Mouse (Mus musculus): ENCODE measurements around the gene Gm10188. TPM values are rescaled to one million over a fixed set of nuclear protein-coding genes. Genes with fewer than 3 reads are reported as not detected.
A peak's percentile ranks its signal among the peaks of the same experiment; 100 is the strongest.

The Gm10188 gene
- polyA plus RNA-seq, 1 experiment from 2014 or later = not detected

DNA sequence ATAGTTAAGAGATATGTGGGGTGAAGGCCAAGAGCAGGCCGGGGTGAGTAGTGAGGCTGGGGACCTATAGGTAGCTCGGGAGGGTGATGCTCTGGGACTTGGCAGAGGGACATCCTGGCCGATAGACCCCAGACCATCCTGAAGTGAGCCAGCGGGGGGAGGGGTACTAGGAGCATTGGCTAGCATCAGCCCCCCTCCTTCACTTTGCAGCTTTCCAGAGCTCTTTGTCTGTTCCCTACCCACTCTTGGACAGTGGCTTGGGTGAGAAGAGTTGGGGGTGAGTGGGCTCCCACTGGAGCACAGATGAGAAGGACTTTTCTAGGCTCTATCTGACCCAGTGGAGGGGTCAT is 28.1 kb downstream of the Gm10188 start:
- Histone ChIP-seq H3K27ac (ENCODE audit: low read depth, low read length) (no peak overlapping the region), H3K36me3 (ENCODE audit: control insufficient read depth, insufficient read depth, low read length) (no peaks in the 10 kb centered on the region), H3K9me3 (ENCODE audit: control insufficient read depth, low read length) (no peaks in the 10 kb centered on the region), H3K27me3 (ENCODE audit: control insufficient read depth, insufficient read depth, low read length) (peaks cover 11% of the 10 kb centered on the region; the same call in 1 of the 2 replicates), H3K4me1 (ENCODE audit: control insufficient read depth, insufficient read depth, low read length) (no peaks in the 10 kb centered on the region), H3K4me3 (ENCODE audit: low read length) (no peak overlapping the region), H3K4me2 (replicated peaks; ENCODE audit: low read depth, low read length) (no peak overlapping the region), H3K9ac (ENCODE audit: low read depth, low read length) (no peak overlapping the region)
- no peak for ATAC-seq (ENCODE audit: low FRiP score, low TSS enrichment)
- 34% methylated on average over 4 of the region's 4 CpGs for WGBS

DNA sequence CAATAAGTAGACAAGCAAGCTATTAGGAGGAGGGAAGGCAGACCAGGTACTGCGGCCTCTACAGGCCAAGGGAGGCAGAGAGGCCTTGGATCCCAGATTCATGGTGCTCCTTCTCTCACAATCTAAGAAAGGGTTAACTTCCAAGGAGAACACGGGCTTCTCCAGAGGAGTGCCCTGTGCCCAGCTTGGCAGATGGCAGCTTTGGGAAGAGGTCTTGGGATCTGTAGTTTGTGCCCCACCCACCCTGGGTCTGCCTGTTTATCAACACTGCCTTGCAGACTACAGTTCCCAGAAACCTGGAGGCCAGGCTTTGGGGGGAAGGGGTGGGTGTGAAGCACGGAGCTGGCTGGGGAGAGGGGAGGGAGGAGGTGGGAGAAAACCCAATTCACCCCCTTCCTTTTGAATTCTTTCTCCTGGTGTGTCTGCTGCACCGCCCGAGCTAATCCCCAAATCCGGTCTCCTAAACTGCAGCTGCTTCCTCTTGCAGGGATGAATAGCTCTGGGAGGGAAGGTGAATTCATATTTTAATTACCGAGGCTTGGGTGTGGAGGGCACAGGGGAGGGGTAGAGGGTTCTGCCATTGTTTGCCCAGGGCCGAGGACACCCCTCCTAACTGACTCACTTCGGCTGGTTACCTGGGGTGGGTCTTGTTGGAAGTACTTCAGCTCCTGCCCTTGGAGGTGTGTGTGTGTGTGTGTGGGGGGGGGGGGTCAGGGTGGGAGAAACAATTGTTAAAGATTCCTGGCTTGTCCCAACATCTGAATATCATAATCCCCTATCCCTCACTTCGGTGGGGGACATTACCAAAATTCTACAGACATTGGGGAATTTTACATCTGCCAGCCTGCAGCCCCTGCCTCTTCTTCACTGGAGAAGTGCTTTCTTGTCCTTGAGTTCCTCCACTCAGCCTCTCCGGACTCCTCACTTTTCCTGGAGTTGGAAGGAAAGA is 28.7 kb downstream of the Gm10188 start:
- Histone ChIP-seq H3K27ac (ENCODE audit: low read depth, low read length) (no peak overlapping the region), H3K9me3 (ENCODE audit: control insufficient read depth, low read length) (no peaks in the 10 kb centered on the region), H3K36me3 (ENCODE audit: control insufficient read depth, insufficient read depth, low read length) (no peaks in the 10 kb centered on the region), H3K4me2 (replicated peaks; ENCODE audit: low read depth, low read length) (no peak overlapping the region), H3K9ac (ENCODE audit: low read depth, low read length) (no peak overlapping the region), H3K27me3 (ENCODE audit: control insufficient read depth, insufficient read depth, low read length) (peaks cover 11% of the 10 kb centered on the region; the same call in 1 of the 2 replicates), H3K4me1 (ENCODE audit: control insufficient read depth, insufficient read depth, low read length) (no peaks in the 10 kb centered on the region), H3K4me3 (ENCODE audit: low read length) (no peak overlapping the region)
- 19% methylated on average over 11 of the region's 11 CpGs for WGBS
- peak; percentile 10; the same call in 1 of the 2 replicates for ATAC-seq (ENCODE audit: low FRiP score, low TSS enrichment)

DNA sequence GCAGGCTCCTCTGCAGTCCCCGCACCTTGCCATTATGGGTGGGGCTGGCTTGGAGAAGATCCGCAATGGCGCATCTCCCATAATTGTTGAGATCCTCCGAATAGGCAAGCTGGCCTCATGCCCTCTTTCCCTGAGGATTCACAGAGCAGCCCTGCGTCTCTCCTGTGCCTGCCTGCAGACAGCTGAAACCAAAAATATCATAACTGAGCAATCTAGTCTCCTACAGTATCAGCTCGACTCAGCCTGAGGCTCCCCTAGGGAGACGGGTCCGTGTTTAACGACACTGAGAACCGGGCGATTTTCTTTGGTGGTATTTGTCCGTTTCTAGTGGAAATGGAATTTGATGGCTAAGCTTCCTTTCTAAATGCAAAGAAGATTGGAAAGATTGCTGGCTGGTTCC is 29.6 kb downstream of the Gm10188 start:
- Histone ChIP-seq H3K9me3 (ENCODE audit: control insufficient read depth, low read length) (no peaks in the 10 kb centered on the region), H3K36me3 (ENCODE audit: control insufficient read depth, insufficient read depth, low read length) (no peaks in the 10 kb centered on the region), H3K27ac (ENCODE audit: low read depth, low read length) (no peak overlapping the region), H3K4me3 (ENCODE audit: low read length) (no peak overlapping the region), H3K9ac (ENCODE audit: low read depth, low read length) (no peak overlapping the region), H3K27me3 (ENCODE audit: control insufficient read depth, insufficient read depth, low read length) (peaks cover 11% of the 10 kb centered on the region; the same call in 1 of the 2 replicates), H3K4me1 (ENCODE audit: control insufficient read depth, insufficient read depth, low read length) (no peaks in the 10 kb centered on the region), H3K4me2 (replicated peaks; ENCODE audit: low read depth, low read length) (peak overlapping the region; percentile 4; the same call in 1 of the 2 replicates)
- ATAC-seq (ENCODE audit: low FRiP score, low TSS enrichment) = no peak
- WGBS = 20% methylated on average over 12 of the region's 12 CpGs

DNA sequence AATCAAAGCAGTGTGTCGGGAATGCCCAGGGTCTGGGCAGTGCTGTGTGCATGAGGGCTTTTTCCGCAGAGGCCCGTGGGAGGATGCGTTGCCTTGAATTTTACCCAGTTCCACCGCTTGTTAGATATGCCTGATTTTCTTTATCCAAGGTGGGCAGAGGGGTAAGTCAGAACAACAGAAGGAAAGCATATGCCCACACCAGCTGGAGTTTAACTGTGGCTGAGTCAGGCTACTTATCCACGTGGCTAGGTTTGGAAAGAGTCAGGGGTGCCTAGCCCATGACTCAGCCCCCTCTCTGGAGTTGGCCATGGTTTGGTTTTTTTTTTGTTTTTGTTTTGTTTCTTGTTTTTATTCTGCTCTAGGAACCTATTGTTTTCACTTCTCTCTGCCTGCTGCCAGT is 30.3 kb downstream of the Gm10188 start:
- WGBS = 67% methylated on average over 6 of the region's 6 CpGs
- H3K27me3 ChIP-seq (ENCODE audit: control insufficient read depth, insufficient read depth, low read length) = peaks cover 11% of the 10 kb centered on the region; the same call in 1 of the 2 replicates
- no peak overlapping the region for H3K4me3 ChIP-seq (ENCODE audit: low read length)
- no peak for ATAC-seq (ENCODE audit: low FRiP score, low TSS enrichment)
- H3K4me2 ChIP-seq (replicated peaks; ENCODE audit: low read depth, low read length) = no peak overlapping the region
- no peaks in the 10 kb centered on the region for H3K4me1 ChIP-seq (ENCODE audit: control insufficient read depth, insufficient read depth, low read length)
- H3K9me3 ChIP-seq (ENCODE audit: control insufficient read depth, low read length) = no peaks in the 10 kb centered on the region
- H3K27ac ChIP-seq (ENCODE audit: low read depth, low read length) = no peak overlapping the region
- no peak overlapping the region for H3K9ac ChIP-seq (ENCODE audit: low read depth, low read length)
- H3K36me3 ChIP-seq (ENCODE audit: control insufficient read depth, insufficient read depth, low read length) = no peaks in the 10 kb centered on the region

DNA sequence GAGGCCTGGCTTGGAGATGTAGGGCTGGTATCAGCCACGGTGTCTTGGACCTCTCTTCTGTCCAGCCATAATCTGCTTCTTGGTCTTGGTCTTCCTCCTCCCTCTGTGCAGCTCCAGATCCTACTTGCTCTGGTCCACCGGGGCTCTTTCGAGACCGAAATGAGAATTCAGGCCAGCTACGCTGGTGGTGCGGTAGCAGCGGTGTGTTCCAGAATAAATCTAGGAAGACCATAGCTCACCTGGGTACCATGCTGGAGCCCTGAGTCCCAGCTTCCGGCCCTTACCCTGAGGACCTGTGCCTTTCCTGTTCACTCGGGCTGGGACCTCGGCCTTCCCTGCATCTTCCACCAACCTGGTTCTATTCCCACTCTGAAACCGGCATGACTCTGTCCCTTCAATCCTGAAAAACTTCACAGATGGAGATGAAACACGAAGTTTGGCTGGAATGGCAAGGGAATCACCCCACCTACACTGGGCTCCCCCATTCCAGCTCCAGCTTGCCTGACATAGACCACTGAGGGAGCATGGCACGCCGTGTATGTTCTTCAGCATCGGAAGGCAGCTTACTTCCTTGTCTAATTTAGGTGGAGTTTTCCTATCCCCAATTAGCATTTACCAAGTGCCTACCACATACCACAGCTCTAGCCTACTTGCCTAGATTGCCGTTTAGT is 31.0 kb downstream of the Gm10188 start:
- peaks cover 11% of the 10 kb centered on the region; the same call in 1 of the 2 replicates for H3K27me3 ChIP-seq (ENCODE audit: control insufficient read depth, insufficient read depth, low read length)
- no peak for ATAC-seq (ENCODE audit: low FRiP score, low TSS enrichment)
- H3K4me1 ChIP-seq (ENCODE audit: control insufficient read depth, insufficient read depth, low read length) = no peaks in the 10 kb centered on the region
- H3K27ac ChIP-seq (ENCODE audit: low read depth, low read length) = no peak overlapping the region
- H3K4me3 ChIP-seq (ENCODE audit: low read length) = no peak overlapping the region
- no peak overlapping the region for H3K9ac ChIP-seq (ENCODE audit: low read depth, low read length)
- H3K36me3 ChIP-seq (ENCODE audit: control insufficient read depth, insufficient read depth, low read length) = no peaks in the 10 kb centered on the region
- 67% methylated on average over 16 of the region's 16 CpGs for WGBS
- H3K9me3 ChIP-seq (ENCODE audit: control insufficient read depth, low read length) = no peaks in the 10 kb centered on the region
- no peak overlapping the region for H3K4me2 ChIP-seq (replicated peaks; ENCODE audit: low read depth, low read length)

DNA sequence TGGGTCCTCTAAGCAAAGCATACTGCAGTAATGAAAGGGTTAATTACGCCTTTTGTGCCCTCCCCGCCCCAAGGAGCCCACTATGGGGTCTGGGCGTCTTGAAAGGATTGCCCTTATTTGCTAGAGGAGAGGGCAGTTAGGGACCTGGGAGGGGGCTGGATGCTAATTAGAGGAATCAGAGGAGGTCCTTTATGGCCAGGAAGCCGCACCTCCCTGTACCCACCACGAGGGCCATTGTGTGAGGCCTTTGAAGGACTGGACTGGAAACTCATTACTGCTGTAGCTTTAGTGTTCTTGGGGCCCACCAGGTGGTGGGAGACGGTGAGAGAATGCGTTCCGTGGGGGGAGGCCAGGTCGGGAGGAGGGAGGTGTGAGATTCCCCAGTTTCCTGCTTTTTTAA is 31.9 kb downstream of the Gm10188 start:
- H3K27ac ChIP-seq (ENCODE audit: low read depth, low read length) = no peak overlapping the region
- H3K4me2 ChIP-seq (replicated peaks; ENCODE audit: low read depth, low read length) = no peak overlapping the region
- no peaks in the 10 kb centered on the region for H3K4me1 ChIP-seq (ENCODE audit: control insufficient read depth, insufficient read depth, low read length)
- no peak overlapping the region for H3K4me3 ChIP-seq (ENCODE audit: low read length)
- no peak for ATAC-seq (ENCODE audit: low FRiP score, low TSS enrichment)
- H3K9ac ChIP-seq (ENCODE audit: low read depth, low read length) = no peak overlapping the region
- WGBS = 11% methylated on average over 9 of the region's 9 CpGs
- H3K9me3 ChIP-seq (ENCODE audit: control insufficient read depth, low read length) = no peaks in the 10 kb centered on the region
- H3K27me3 ChIP-seq (ENCODE audit: control insufficient read depth, insufficient read depth, low read length) = peaks cover 17% of the 10 kb centered on the region
- H3K36me3 ChIP-seq (ENCODE audit: control insufficient read depth, insufficient read depth, low read length) = no peaks in the 10 kb centered on the region

DNA sequence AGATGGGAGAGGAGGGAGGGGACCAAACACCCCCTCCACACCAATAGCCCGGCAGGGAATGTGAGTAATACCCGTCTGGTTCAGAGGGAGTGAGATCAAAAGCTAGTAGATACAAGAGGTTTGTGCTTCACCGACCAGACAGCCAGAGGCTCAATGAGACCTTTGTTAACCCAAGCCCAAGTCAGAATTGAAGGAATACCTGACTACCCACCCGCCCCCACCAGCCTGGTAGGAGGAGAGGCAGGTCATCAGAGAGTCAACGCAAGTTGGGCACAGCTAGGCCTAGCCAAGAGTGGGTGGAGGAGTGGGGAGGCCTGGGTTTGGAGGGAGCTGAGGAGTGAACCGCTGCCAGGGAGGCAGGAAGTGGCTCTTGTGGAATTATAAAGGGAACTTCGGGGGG is 33.2 kb downstream of the Gm10188 start:
- H3K27ac ChIP-seq (ENCODE audit: low read depth, low read length) = no peak overlapping the region; the same call in 1 of the 2 replicates
- H3K9ac ChIP-seq (ENCODE audit: low read depth, low read length) = no peak overlapping the region
- peaks cover 11% of the 10 kb centered on the region; the same call in 1 of the 2 replicates for H3K4me1 ChIP-seq (ENCODE audit: control insufficient read depth, insufficient read depth, low read length)
- no peak overlapping the region for H3K4me3 ChIP-seq (ENCODE audit: low read length)
- no peaks in the 10 kb centered on the region for H3K36me3 ChIP-seq (ENCODE audit: control insufficient read depth, insufficient read depth, low read length)
- ATAC-seq (ENCODE audit: low FRiP score, low TSS enrichment) = no peak
- H3K27me3 ChIP-seq (ENCODE audit: control insufficient read depth, insufficient read depth, low read length) = peaks cover 30% of the 10 kb centered on the region
- H3K4me2 ChIP-seq (replicated peaks; ENCODE audit: low read depth, low read length) = no peak overlapping the region
- 12% methylated on average over 7 of the region's 7 CpGs for WGBS
- no peaks in the 10 kb centered on the region for H3K9me3 ChIP-seq (ENCODE audit: control insufficient read depth, low read length)

DNA sequence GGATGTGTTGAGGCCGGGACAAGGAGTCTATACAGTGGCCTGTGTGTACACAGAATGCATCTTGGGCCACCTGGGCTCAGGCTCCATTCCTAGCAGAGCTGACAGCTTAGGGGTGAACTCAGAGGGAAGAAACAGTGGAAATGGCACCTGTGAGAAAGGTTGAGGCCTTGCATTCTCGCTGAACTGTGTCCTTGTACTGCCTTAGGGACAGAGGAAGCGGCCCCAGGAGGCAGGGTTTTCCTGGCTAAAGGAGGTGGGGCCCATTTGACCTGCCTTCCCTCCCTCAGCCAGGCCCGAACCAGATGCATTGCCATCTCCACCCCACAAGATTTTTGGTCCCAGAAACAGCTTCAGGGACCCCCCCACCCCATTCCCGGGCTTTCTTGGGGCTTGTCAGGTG is 33.9 kb downstream of the Gm10188 start:
- Histone ChIP-seq H3K4me2 (replicated peaks; ENCODE audit: low read depth, low read length) (no peak overlapping the region), H3K27ac (ENCODE audit: low read depth, low read length) (no peak overlapping the region)

DNA sequence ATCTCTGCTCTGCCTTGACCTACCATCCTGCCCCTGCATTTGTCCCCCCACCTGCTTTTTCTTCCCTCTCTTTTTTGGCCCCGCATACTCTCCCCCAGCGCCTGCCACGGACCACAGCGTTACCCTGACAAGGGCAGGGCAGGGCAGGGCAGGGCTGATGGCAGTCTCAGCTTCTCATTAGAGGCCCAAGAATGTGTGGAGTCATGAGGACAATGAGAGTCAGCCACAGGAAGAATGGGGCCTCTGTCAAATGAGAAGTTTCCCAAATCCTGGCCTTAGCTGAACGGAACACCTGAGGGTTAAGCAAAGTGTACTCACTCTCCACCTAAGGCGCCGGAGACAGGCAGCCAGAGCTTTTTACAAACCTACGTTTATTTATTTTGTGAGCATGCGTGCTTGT is 34.5 kb downstream of the Gm10188 start:
- no peak overlapping the region for H3K27ac ChIP-seq (ENCODE audit: low read depth, low read length)
- WGBS = 50% methylated on average over 9 of the region's 9 CpGs
- no peak overlapping the region for H3K9ac ChIP-seq (ENCODE audit: low read depth, low read length)
- no peaks in the 10 kb centered on the region for H3K9me3 ChIP-seq (ENCODE audit: control insufficient read depth, low read length)
- ATAC-seq (ENCODE audit: low FRiP score, low TSS enrichment) = no peak
- H3K36me3 ChIP-seq (ENCODE audit: control insufficient read depth, insufficient read depth, low read length) = no peaks in the 10 kb centered on the region
- H3K4me3 ChIP-seq (ENCODE audit: low read length) = no peak overlapping the region
- peaks cover 43% of the 10 kb centered on the region for H3K27me3 ChIP-seq (ENCODE audit: control insufficient read depth, insufficient read depth, low read length)
- H3K4me2 ChIP-seq (replicated peaks; ENCODE audit: low read depth, low read length) = no peak overlapping the region
- peaks cover 21% of the 10 kb centered on the region for H3K4me1 ChIP-seq (ENCODE audit: control insufficient read depth, insufficient read depth, low read length)

More for the DNA sequence above, 33.9 kb downstream of the Gm10188 start:
- H3K4me1 ChIP-seq (ENCODE audit: control insufficient read depth, insufficient read depth, low read length) = peaks cover 15% of the 10 kb centered on the region
- WGBS = 36% methylated on average over 5 of the region's 5 CpGs
- H3K9me3 ChIP-seq (ENCODE audit: control insufficient read depth, low read length) = no peaks in the 10 kb centered on the region
- no peaks in the 10 kb centered on the region for H3K36me3 ChIP-seq (ENCODE audit: control insufficient read depth, insufficient read depth, low read length)
- no peak overlapping the region for H3K9ac ChIP-seq (ENCODE audit: low read depth, low read length)
- H3K27me3 ChIP-seq (ENCODE audit: control insufficient read depth, insufficient read depth, low read length) = peaks cover 37% of the 10 kb centered on the region
- H3K4me3 ChIP-seq (ENCODE audit: low read length) = no peak overlapping the region
- ATAC-seq (ENCODE audit: low FRiP score, low TSS enrichment) = no peak
